Mouse (Mus musculus) olfactory bulb, adult 2 months (tissue): ENCODE results near the gene Spata5.

Experiments used
- CTCF ChIP-seq: fragments of 200-500 bp; IDR thresholded peaks from 2 replicates; pipeline ENCODE4 v1.5.1; 2012; ENCODE audit warnings: low read depth, mild to moderate bottlenecking, low read length, moderate library complexity; ENCODE audit not compliant: insufficient read depth
- POLR2A ChIP-seq: fragments of 200-500 bp; IDR thresholded peaks from 2 replicates; pipeline ENCODE4 v1.6.1; 2012; ENCODE audit warnings: mild to moderate bottlenecking, low read depth, low read length, moderate library complexity; ENCODE audit not compliant: insufficient read depth

DNA sequence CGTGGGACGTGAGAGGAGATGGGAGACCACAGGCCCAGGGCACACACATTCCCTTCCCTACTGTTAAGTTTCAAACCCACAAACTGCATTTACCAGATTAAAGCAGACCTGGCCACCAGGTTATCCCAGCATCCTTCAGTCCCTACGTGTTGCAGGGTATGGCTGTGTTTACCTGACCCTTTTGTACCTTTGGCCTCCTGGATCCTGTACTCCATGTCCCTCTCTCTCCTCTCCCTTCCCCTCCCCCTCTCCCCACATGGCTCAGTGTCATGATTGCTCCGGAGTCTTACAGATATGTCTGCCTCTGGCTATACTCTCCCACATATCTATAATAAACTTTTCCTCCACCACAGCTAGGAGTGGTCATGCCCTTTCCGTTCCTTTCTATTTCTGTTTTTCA is 177.5 kb downstream of the Spata5 start:
- TF ChIP-seq CTCF (no peak), POLR2A (no peak)
